Mouse (Mus musculus) ovary, postnatal 36 days (tissue): ENCODE data around the gene Map4.
"Not testable (repeated sequence)": the region's sequence is repeated elsewhere in the genome, so short reads cannot be mapped to it uniquely, and the experiment has no call there.

Experiments used
- DNase-seq: peaks from one replicate; pipeline ENCODE4 v3.0.0; 2022; ENCODE audit warnings: low spot score, mixed read lengths

The Map4 gene

GRCm38 (mm10) chr9:110068745-110069144 lies 137.5 kb downstream of the Map4 start:
- DNase-seq = no peak

DNA sequence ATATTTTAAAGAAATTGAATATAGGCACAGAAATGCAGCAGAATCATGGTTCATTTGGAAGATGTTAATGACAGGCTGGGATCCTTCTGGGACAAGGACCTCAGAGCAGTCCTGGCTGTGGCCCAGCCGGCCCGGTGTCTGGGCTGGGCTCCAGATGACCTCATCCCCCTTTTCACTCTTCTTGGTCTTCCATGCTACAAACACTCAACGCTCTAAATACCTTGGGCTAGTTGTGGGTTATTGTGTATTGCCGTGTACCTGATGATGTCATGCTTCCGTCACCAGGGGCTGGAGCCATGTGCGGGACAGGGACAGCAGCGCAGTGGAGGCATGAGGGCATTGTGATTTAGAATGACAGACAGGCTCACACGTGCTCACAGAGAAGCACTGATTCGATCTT lies 139.1 kb downstream of the Map4 start:
- DNase-seq = peak; percentile 49

- DNase-seq = no peak
Observed at GRCm38 (mm10) chr9:110071011-110071410, 139.8 kb downstream of the Map4 start.

DNA sequence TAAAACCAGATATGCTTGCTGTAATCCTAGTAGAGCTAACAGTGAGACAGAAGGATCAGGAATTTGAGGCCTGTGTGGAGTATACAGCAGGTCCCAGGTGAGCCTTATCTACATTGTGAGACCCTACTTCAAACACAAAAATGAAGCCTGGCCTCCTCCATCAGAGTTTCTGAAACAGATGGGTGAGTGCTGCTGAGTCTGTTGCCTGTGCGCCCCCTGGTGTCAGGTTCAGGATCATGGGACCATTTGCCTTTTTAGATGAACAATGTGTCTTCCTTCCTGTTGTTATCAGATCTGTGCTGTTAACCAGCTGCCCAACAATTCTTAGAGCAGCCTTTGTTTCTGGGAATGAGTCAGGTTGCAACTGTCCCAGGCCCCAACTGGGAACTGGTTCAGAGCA lies 140.6 kb downstream of the Map4 start:
- DNase-seq = peak; percentile 67

DNA sequence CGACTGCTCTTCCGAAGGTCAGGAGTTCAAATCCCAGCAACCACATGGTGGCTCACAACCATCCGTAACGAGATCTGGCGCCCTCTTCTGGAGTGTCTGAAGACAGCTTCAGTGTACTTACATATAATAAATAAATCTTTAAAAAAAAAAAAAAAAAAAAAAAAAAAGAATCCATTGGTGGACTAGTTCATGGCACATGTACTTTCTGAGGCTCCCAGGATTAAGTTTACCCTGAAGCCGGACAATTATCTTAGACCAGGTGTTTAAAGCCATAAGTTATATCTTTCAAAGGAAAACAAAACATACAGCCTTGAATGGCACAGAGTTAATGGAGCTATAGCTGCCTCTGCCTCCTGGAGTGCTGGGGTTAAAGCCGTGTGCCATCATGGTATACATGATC lies 145.2 kb downstream of the Map4 start:
- not testable (repeated sequence) for DNase-seq

- no peak for DNase-seq
Observed at GRCm38 (mm10) chr9:110081066-110081465, 149.8 kb downstream of the Map4 start.

DNA sequence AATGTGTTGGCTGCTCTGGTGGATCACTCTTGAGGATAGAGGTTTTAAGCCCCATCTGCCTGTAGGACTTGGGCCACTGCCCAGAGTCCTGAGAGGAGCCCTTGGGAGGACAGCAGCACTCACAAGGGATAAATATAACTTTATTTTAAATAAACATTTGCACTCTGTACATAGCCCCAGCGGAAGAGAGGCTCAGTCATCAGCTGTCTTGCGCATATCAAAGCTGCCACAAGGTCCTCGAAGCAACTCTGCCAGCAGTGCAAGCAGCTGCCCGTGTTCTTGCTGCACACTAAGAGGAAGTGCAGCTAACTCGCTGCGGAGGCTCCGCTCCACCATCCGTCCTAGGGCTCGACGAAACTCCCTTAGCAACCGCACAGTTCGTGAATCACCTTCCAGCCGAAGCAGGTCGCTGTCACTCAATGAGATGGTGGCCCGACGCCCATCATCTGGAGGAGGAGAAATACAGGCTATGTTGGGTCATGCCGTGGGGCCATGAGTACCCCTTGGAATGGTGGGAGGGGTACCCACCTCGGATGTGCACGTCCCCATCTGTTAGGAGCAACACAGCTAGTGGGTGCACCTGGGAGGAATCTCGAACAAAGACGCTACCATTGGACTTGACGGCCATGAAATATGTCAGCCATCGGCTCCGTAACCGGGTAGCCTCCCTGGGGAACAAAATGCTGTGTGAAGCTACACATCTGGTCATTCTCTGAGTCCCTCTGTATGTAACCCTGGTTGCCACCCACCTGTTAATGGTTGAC lies 153.1 kb downstream of the Map4 start:
- DNase-seq = no peak

- DNase-seq = no peak
Observed at GRCm38 (mm10) chr9:110085693-110086092, 154.4 kb downstream of the Map4 start.

DNA sequence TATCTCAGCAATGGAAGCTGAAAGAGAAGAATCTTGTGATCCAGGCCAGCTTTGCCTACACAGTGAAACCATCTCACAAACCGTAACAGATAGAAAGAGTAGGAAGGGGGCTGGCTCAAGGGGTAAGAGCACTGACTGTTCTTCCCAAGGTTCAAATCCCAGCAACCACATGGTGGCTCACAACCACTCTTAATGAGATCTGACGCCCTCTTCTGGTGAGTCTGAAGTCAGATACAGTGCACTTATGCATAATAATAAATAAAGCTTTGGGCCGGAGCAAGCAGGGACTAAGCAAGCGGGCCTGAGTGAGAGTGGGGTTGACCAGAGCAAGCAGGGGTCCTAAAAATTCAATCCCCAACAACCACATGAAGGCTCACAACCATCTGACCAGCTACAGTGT lies 162.0 kb downstream of the Map4 start:
- DNase-seq = no peak

GRCm38 (mm10) chr9:110094761-110095160 lies 163.5 kb downstream of the Map4 start:
- DNase-seq = no peak

- no peak for DNase-seq
Observed at GRCm38 (mm10) chr9:110097791-110098190, 166.5 kb downstream of the Map4 start.

DNA sequence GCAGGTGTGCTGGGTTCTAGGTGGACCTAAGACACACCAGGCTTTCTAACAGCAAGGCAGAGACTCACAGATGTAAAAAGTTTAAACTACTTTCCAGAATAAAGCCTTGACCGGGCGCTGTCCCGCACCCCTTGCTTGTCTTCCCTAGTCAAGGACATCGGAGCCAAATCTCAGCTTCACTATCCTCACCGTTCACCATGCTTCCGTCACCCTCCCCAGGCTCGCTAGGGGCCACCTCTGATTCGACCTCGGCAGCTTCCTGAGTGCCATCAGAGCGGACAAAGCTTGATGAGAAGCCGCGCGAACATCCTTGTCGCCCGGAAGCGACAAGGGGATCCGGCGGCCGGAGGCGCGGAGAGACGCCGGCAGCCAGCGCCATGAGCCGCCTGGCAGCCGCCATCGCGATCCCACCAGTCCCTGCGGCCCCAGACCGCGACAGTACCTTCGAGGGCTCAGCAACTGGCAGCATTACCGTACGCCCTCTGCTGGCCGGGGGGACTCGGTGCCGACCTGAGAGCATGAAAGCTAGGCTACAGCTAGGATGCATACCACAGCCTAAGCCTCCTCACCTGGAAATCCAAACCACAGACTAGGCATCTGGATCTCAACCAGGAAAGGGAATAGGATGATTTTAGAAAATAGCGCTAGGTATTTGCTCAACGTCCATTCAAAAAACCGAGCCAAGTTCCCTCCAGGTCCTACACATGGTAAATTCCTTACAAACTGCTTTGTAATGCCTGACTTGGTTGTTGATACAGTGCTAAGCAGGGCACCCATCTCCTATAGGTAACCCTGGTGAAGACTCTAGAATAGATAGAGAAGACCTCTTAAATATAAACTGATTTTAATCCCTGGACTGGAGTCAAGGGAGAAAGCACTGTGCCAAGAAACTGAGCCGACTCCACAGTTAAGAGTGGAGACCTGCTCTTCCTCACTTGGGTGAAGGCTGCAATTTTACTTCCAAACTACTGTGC lies 169.7 kb downstream of the Map4 start:
- DNase-seq = peak; percentile 93

- DNase-seq = no peak
Observed at GRCm38 (mm10) chr9:110116353-110116976, 185.2 kb downstream of the Map4 start.

DNA sequence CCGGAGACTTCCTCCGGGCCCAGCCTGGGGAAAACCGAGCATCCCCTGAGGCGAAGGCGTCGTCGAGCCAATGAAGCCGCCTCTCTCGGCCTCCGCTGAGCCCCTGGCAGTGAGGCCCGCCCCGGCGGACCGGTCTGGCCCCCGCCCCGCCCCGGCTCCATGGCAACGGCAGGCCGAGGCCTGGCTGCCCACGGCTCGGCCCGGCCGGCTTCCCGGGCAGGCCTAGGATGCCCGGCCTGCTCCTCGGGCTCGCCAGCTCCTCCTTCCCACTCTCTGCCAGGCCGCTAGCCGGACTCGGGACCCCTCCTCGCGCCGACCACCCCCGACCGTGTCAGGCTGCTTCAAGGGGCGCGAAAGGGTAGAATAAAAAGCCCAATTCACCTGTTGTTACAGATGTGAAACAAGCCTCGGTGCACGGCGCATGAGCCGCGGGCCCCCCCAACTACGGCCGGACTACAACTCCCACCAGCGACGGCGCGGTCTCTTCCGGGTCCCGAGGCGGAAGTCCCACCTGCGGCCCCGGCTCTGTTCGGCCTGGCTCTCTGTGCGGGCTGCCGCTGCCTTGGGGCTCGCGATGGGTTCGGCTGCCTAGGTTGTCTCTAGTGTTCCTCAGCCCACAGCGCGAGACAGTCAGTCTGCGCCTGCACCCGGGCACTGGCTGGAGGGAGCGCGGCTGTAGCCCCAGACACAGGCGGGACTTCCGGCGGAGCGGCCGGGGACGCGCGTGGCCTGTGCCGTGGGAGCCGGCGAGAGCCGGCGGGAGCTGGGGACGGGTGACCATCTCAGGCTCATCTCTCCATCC lies 185.9 kb downstream of the Map4 start, which contains the start of gene Smarcc1:
TSS of gene Smarcc1 (plus strand) at position 732 of the 802 bp plus-strand sequence.
- DNase-seq = peak; percentile 90

GRCm38 (mm10) chr9:110117779-110118139 lies 186.5 kb downstream of the Map4 start, which contains the start of gene Dhx30:
Gene Dhx30, minus strand, starts transcription at chr9:110117830.
- DNase-seq = no peak

GRCm38 (mm10) chr9:110118249-110118648 lies 187.0 kb downstream of the Map4 start:
- no peak for DNase-seq

- DNase-seq = no peak
Observed at GRCm38 (mm10) chr9:110121424-110121823, 190.2 kb downstream of the Map4 start.

- no peak for DNase-seq
Observed at GRCm38 (mm10) chr9:110123322-110123721, 192.1 kb downstream of the Map4 start.

DNA sequence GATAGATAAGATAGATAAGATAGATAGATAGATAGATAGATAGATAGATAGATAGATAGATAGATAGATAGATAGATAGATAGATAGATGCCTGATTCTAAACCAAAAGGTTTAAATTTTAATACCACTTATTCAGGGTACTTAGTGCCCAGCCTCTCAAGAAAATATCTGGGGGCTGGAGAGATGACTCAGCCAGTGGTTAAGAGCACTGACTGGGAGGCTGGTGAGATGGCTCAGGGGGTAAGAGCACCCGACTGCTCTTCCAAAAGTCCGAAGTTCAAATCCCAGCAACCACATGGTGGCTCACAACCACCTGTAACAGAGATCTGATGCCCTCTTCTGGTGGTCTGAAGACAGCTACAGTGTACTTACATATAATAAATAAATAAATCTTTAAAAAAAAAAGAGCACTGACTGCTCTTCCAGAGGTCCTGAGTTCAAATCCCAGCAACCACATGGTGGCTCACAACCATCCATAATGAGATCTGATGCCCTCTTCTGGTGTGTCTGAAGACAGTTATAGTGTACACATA lies 192.8 kb downstream of the Map4 start:
- not testable (repeated sequence) for DNase-seq

DNA sequence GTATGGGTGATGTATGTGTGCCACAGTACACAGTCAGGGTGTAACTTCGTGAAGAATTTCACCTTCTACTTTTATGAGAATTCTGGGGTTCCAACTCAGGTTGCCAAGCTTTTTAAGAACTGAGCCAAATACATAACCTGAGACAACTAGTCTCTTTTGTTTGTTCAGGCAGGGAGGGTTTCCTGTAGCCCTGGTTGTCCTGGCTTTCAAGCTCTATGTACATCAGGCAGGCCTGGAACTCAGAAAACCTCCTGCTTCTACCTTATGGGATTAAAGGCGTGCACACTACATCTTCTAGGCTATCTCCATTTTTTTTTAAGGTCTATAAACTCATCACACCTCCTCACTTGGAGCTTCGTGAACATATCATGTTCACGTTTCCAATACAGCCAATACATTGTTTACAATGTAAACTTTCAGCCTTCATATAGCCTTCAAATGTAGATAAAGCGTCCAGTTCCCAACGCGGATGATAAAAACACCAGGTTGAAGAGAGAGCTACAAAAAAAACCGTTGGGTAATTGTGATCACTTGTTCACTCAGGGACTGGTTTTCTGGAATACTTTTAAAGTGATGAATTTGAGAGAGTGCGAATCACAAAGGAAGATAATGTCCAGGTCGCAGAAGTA lies 199.8 kb downstream of the Map4 start:
- no peak for DNase-seq
